Mouse (Mus musculus) forebrain, postnatal 0 days (tissue): ENCODE measurements at regions not wholly inside any gene's neighbourhood (a gene's known extent, or its start where the extent isn't known, plus 50 kb on each side); places are given as distances from the start of the nearest gene placed in this dataset.
A peak's percentile ranks its signal among the peaks of the same experiment; 100 is the strongest.

ENCODE experiments used
- ATAC-seq: fragments of 200-750 bp; cut with Nextera tagmentation; 2 replicates; pipeline ENCODE4 v1.8.0; 2017; ENCODE audit warnings: mild to moderate bottlenecking, moderate library complexity
- DNase-seq: peaks from one replicate; pipeline ENCODE4 v3.0.0-alpha.2; 2015
- H3K27ac ChIP-seq: fragments of 300-500 bp; sonication (generic); 2 replicates; pipeline ENCODE4 v1.5.1; 2014; ENCODE audit warnings: low read depth, mild to moderate bottlenecking, antibody characterized with exemption, low read length, moderate library complexity, mixed read lengths
- H3K27me3 ChIP-seq: fragments of 300-500 bp; sonication (generic); 2 replicates; pipeline ENCODE4 v1.6.1; 2014; ENCODE audit warnings: mild to moderate bottlenecking, low read length, mixed read lengths; ENCODE audit not compliant: insufficient read depth
- H3K36me3 ChIP-seq: fragments of 300-500 bp; sonication (generic); 2 replicates; pipeline ENCODE4 v1.6.1; 2014; ENCODE audit warnings: mild to moderate bottlenecking, moderate library complexity; ENCODE audit not compliant: insufficient read depth
- H3K4me1 ChIP-seq: fragments of 300-500 bp; sonication (generic); 2 replicates; pipeline ENCODE4 v1.6.1; 2014; ENCODE audit warnings: antibody characterized with exemption; ENCODE audit not compliant: insufficient read depth
- H3K4me2 ChIP-seq: fragments of 300-500 bp; sonication (generic); 2 replicates; pipeline ENCODE4 v1.6.1; 2014; ENCODE audit warnings: low read depth, mild to moderate bottlenecking, moderate library complexity
- H3K4me3 ChIP-seq: fragments of 300-500 bp; sonication (generic); 2 replicates; pipeline ENCODE4 v1.5.1; 2014; ENCODE audit warnings: low read depth, low read length, mixed read lengths
- H3K9ac ChIP-seq: fragments of 300-500 bp; sonication (generic); 2 replicates; pipeline ENCODE4 v1.6.1; 2014; ENCODE audit warnings: mild to moderate bottlenecking
- H3K9me3 ChIP-seq: fragments of 300-500 bp; sonication (generic); 2 replicates; pipeline ENCODE4 v1.6.1; 2016; ENCODE audit warnings: low read length
- CTCF ChIP-seq: sonication (generic); IDR thresholded peaks from 2 replicates; pipeline ENCODE4 v1.5.1; 2016; ENCODE audit warnings: antibody characterized with exemption, control low read depth, low read depth
- WGBS: fragments of 180-500 bp; shearing (Covaris S2); extraction: QIAGEN DNeasy Blood & Tissue Kit; methylation state at CpG from one replicate; pipeline ENCODE4 v1.1.7; 2014; 5-methylcytosine and 5-hydroxymethylcytosine counted together

DNA sequence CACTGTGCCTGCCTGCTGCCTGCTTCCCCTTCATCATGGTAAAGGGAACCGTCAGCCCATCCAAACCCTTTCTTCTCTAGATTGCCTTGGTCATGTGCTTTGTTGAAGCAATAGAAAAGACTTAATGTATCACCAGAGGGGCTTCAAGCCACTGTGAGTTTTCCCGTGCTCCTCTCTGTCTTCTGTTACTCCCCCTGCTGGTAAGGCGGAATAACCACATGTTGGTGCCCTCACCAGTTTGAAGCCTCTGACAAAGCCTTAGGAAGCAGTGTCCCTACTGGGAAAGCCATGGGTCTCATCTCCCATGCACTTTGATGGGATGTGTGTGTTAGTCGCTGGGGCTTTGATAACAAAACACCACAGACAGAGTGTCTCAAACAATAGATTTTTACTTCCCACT lies 81.3 kb downstream of the Thnsl2 start:
- no peak; the same call in 1 of the 2 replicates for TF ChIP-seq CTCF
- WGBS: 76% methylated on average over 4 of the region's 4 CpGs
- Histone ChIP-seq H3K9ac (no peak overlapping the region), H3K4me2 (no peak overlapping the region), H3K4me3 (no peak overlapping the region), H3K4me1 (no peaks in the 10 kb centered on the region), H3K36me3 (no peaks in the 10 kb centered on the region), H3K27me3 (no peaks in the 10 kb centered on the region), H3K9me3 (no peaks in the 10 kb centered on the region), H3K27ac (no peak overlapping the region)
- no peak for ATAC-seq
- no peak for DNase-seq

GRCm38 (mm10) chr6:71065428-71065827 lies 78.8 kb downstream of the Thnsl2 start:
- ATAC-seq: no peak
- no peak overlapping the region for H3K4me2 ChIP-seq
- DNase-seq: no peak
- WGBS: 73% methylated on average over 6 of the region's 6 CpGs
- no peak overlapping the region for H3K27ac ChIP-seq
- H3K4me3 ChIP-seq: no peak overlapping the region
- H3K4me1 ChIP-seq: no peaks in the 10 kb centered on the region
- no peaks in the 10 kb centered on the region for H3K27me3 ChIP-seq
- H3K9me3 ChIP-seq: no peaks in the 10 kb centered on the region
- TF ChIP-seq CTCF: no peak
- H3K36me3 ChIP-seq: no peaks in the 10 kb centered on the region
- no peak overlapping the region for H3K9ac ChIP-seq

GRCm38 (mm10) chr6:71069229-71069628 lies 75.0 kb downstream of the Thnsl2 start:
- ATAC-seq (no peak), DNase-seq (no peak)
- Histone ChIP-seq H3K4me1 (no peaks in the 10 kb centered on the region), H3K27ac (no peak overlapping the region), H3K9ac (no peak overlapping the region), H3K4me3 (no peak overlapping the region), H3K36me3 (no peaks in the 10 kb centered on the region), H3K27me3 (no peaks in the 10 kb centered on the region), H3K9me3 (no peaks in the 10 kb centered on the region), H3K4me2 (no peak overlapping the region)
- TF ChIP-seq CTCF: no peak
- 41% methylated on average over 4 of the region's 4 CpGs for WGBS

GRCm38 (mm10) chr6:71074789-71075191 lies 69.4 kb downstream of the Thnsl2 start:
- H3K4me3 ChIP-seq: no peak overlapping the region
- H3K27me3 ChIP-seq: no peaks in the 10 kb centered on the region
- no peak overlapping the region for H3K4me2 ChIP-seq
- H3K9ac ChIP-seq: no peak overlapping the region
- 4% methylated on average over 5 of the region's 5 CpGs for WGBS
- H3K4me1 ChIP-seq: no peaks in the 10 kb centered on the region
- H3K36me3 ChIP-seq: no peaks in the 10 kb centered on the region
- no peak for TF ChIP-seq CTCF
- no peak overlapping the region for H3K27ac ChIP-seq
- ATAC-seq (peak; percentile 74), DNase-seq (peak; percentile 24)
- no peaks in the 10 kb centered on the region for H3K9me3 ChIP-seq
